Mouse (Mus musculus): ENCODE measurements around the gene Baz1a.

DNA sequence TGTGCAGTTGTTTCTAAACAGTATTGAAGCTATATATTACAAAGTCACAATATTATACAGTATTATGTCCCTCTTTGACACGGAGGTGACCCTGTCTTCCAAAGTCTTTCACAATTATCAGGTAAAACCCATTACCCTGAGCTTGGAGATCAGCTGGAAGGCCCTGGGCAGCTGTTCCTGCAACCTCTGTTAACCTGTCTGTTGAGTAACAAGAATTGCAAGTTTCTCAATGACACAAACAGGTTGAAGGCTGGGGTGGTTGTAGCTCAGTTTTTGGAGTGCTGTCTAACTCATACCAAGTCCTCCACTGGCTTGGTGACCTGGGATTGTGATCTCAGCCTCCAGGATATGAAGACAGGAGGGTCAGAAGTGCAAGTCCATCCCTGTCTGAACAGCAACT lies 1.1 kb downstream of the Baz1a start:
- TF ChIP-seq EP300 (IDR thresholded peaks at IDR 0.05), result no peak
- TF ChIP-seq CTCF (IDR thresholded peaks at IDR 0.05), result no peak

Data from lung, postnatal 0 days (tissue).